In the genomic region with DNA sequence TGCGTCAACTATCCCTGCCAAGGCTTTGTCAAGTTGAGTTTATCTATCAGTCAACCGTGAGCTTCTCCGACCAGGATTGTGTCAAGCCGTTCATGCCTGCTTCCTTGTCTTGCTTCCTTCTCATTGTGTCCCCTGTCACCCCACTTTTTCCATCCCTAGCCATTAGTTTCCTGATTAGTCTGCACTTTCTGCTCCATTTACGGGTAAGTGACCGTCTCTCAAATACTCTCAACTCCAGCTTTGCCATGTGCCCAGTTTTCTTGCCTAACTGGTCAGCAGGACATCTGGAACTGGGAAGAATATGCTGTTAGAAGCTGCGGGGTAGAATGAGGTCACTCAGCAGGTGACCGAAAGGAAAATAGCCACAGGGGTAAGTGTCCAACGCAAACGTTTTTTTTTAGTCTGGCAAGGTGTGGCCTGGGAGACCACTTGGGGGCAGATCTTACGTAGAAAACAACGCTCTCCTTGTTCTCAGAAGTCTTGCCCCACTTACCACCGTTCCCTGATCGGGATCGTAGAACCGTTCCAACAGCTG, we compare ENCODE assay signal across 25 mouse cellular contexts. TPM values are rescaled to one million over a fixed set of nuclear protein-coding genes. Genes with fewer than 3 reads are reported as not detected.
A peak's percentile ranks its signal among the peaks of the same experiment; 100 is the strongest.
DNase-seq lines count a peak whose midpoint lies in the region; ATAC-seq and TF ChIP-seq lines count a peak whose summit lies in the region.
"Had no signal": no experiment of that assay in that cellular context is flagged by ENCODE, and none has a peak within 500 bp of the region (broad histone marks: within the 10 kb centered on the region; RNA-seq: fewer than 3 reads in every experiment).

No protein-coding gene starts in this region.

- no peak overlapping the region for H3K9ac ChIP-seq in embryonic facial prominence, embryonic 14.5 days (ENCODE audit: low read depth, low read length)
- H3K9ac ChIP-seq: embryonic facial prominence, embryonic 12.5 days; liver, embryonic 15.5 days; lung, embryonic 15.5 days had no signal

- H3K27ac ChIP-seq in embryonic facial prominence, embryonic 14.5 days (replicated peaks; ENCODE audit: low read depth, low read length): no peak overlapping the region
- no peak overlapping the region for H3K27ac ChIP-seq in kidney, adult 2 months (ENCODE audit: insufficient read depth, low read depth, low read length)
- H3K27ac ChIP-seq: embryonic facial prominence, embryonic 12.5 days; limb, embryonic 10.5 days; liver, embryonic 15.5 days; lung, embryonic 15.5 days had no signal

- H3K4me3 ChIP-seq in embryonic facial prominence, embryonic 14.5 days (ENCODE audit: low read depth, low read length): no peak overlapping the region
- H3K4me3 ChIP-seq in kidney, adult 2 months (ENCODE audit: insufficient read depth, low read depth, low read length): no peak overlapping the region
- H3K4me3 ChIP-seq: embryonic facial prominence, embryonic 12.5 days; limb, embryonic 10.5 days; liver, embryonic 15.5 days; lung, embryonic 15.5 days had no signal

- TF ChIP-seq CTCF in kidney, adult 2 months (conservative IDR thresholded peaks at IDR 0.05; ENCODE audit: insufficient read depth, insufficient read length, low read depth, low read length): no peak

- TF ChIP-seq POLR2A in kidney, adult 2 months (IDR thresholded peaks at IDR 0.05; ENCODE audit: low read depth, low read length): no peak

- H3K4me2 ChIP-seq in embryonic facial prominence, embryonic 14.5 days (ENCODE audit: low read depth, low read length): no peak overlapping the region
- H3K4me2 ChIP-seq: embryonic facial prominence, embryonic 12.5 days; heart, embryonic 11.5 days; liver, embryonic 15.5 days; lung, embryonic 15.5 days had no signal

- H3K27me3 ChIP-seq in embryonic facial prominence, embryonic 14.5 days (replicated peaks; ENCODE audit: control insufficient read depth, insufficient read depth, low read length): no peaks in the 10 kb centered on the region
- H3K27me3 ChIP-seq in kidney, adult 2 months (replicated peaks; ENCODE audit: control insufficient read depth, insufficient read depth, low read length): no peaks in the 10 kb centered on the region
- H3K27me3 ChIP-seq: embryonic facial prominence, embryonic 12.5 days; liver, embryonic 15.5 days; lung, embryonic 15.5 days had no signal

- ATAC-seq in embryonic facial prominence, embryonic 14.5 days (ENCODE audit: low read depth): no peak
- ATAC-seq: CD4-positive, CD25-positive, alpha-beta regulatory T cell, adult 4 months; forebrain, embryonic 14.5 days had no signal

- 39% methylated on average over 16 of the region's 16 CpGs for WGBS in embryonic facial prominence, embryonic 14.5 days
- 57% methylated on average over 16 of the region's 16 CpGs for WGBS in kidney, adult 2 months

- peak; percentile 12 for DNase-seq in embryo, embryonic 10.5 days (ENCODE audit: low spot score)
- no peak for DNase-seq in embryo, embryonic 9.5 days (ENCODE audit: extremely low spot score)
- DNase-seq in Muller cell, postnatal 12 days (ENCODE audit: inconsistent ontology term): peak; percentile 86
- DNase-seq in cerebellum, adult 9-10 months: peak; percentile 41
- DNase-seq in embryonic facial prominence, embryonic 14.5 days (ENCODE audit: low spot score): peak; percentile 8
- DNase-seq in kidney, postnatal 36 days: no peak
- DNase-seq in kidney, adult 2 months: no peak
- DNase-seq: adrenal gland, postnatal 25 days; heart, adult 11 months; kidney, adult 11 months; liver; lung, postnatal 36 days; midbrain, embryonic 14.5 days; right cerebral cortex, postnatal 14 days had no signal

- H3K9me3 ChIP-seq in embryonic facial prominence, embryonic 14.5 days (ENCODE audit: control insufficient read depth, low read length): no peaks in the 10 kb centered on the region
- H3K9me3 ChIP-seq: embryonic facial prominence, embryonic 12.5 days; limb, embryonic 10.5 days; liver, embryonic 15.5 days; lung, embryonic 15.5 days had no signal

- no peaks in the 10 kb centered on the region for H3K36me3 ChIP-seq in embryonic facial prominence, embryonic 14.5 days (ENCODE audit: control insufficient read depth, insufficient read depth, low read length)
- H3K36me3 ChIP-seq in kidney, adult 2 months (ENCODE audit: control insufficient read depth, insufficient read depth, low read length): no peaks in the 10 kb centered on the region
- H3K36me3 ChIP-seq: embryonic facial prominence, embryonic 12.5 days; limb, embryonic 10.5 days; liver, embryonic 15.5 days; lung, embryonic 15.5 days had no signal

- no peaks in the 10 kb centered on the region for H3K4me1 ChIP-seq in embryonic facial prominence, embryonic 14.5 days (ENCODE audit: control insufficient read depth, insufficient read depth, low read length)
- H3K4me1 ChIP-seq in kidney, adult 2 months (ENCODE audit: control insufficient read depth, insufficient read depth, low read length): no peaks in the 10 kb centered on the region; the same call in 1 of the 2 replicates
- H3K4me1 ChIP-seq: embryonic facial prominence, embryonic 12.5 days; limb, embryonic 10.5 days; liver, embryonic 15.5 days; lung, embryonic 15.5 days had no signal

RNA-seq across cellular contexts. Expression of gene G6pc2, which starts 37.4 kb away (rescaled TPM):
- not detected in 2 replicates for polyA plus RNA-seq in embryonic facial prominence, embryonic 14.5 days (2014; fragmentation: Nextera tagmentation; extraction: Ambion mirVana)
- polyA plus RNA-seq in kidney, adult 2 months (2012; rRNA removed): 0.56 and 0.89 TPM in 2 replicates
- polyA plus RNA-seq: frontal cortex, adult 2 months; heart, postnatal 0 days; large intestine, adult 2 months; liver, embryonic 15.5 days; lung, embryonic 15.5 days; thymus, postnatal 0 days had no signal

RNA-seq across cellular contexts. Expression of gene Spc25, which starts 42.3 kb away (rescaled TPM):
- 116 and 134 TPM in 2 replicates for polyA plus RNA-seq in embryonic facial prominence, embryonic 14.5 days (2014; fragmentation: Nextera tagmentation; extraction: Ambion mirVana)
- polyA plus RNA-seq in kidney, adult 2 months (2012; rRNA removed): 7.3 and 9.3 TPM in 2 replicates

Comparison
In these comparisons a context has a peak if more than half of its experiments do, and no peak if none do; other contexts are left out.
1. DNase-seq: peak in embryo, embryonic 10.5 days (single experiment), Muller cell, postnatal 12 days (single experiment), cerebellum, adult 9-10 months (single experiment) and embryonic facial prominence, embryonic 14.5 days (single experiment); none in embryo, embryonic 9.5 days (single experiment), kidney, postnatal 36 days (0 of 2) and kidney, adult 2 months (single experiment).
2. RNA of gene Spc25, which starts 42.3 kb away (polyA plus RNA-seq): 116 to 134 TPM in embryonic facial prominence, embryonic 14.5 days; 7.3 to 9.3 TPM in kidney, adult 2 months; every median in the first group is over 10 times any median in the second.